Mouse (Mus musculus) cerebellum, adult 2 months (tissue): ENCODE results near the gene Sox4.

Experiments used
- CTCF ChIP-seq: fragments of 200-500 bp; IDR thresholded peaks from 2 replicates; pipeline ENCODE4 v1.5.1; 2011; ENCODE audit warnings: low read depth, mild to moderate bottlenecking, control low read depth, low read length, moderate library complexity, borderline replicate concordance; ENCODE audit not compliant: insufficient read depth
- POLR2A ChIP-seq: fragments of 200-500 bp; IDR thresholded peaks from 2 replicates; pipeline ENCODE4 v1.6.1; 2011; ENCODE audit warnings: low read length, control low read depth, borderline replicate concordance; ENCODE audit not compliant: insufficient read depth

DNA sequence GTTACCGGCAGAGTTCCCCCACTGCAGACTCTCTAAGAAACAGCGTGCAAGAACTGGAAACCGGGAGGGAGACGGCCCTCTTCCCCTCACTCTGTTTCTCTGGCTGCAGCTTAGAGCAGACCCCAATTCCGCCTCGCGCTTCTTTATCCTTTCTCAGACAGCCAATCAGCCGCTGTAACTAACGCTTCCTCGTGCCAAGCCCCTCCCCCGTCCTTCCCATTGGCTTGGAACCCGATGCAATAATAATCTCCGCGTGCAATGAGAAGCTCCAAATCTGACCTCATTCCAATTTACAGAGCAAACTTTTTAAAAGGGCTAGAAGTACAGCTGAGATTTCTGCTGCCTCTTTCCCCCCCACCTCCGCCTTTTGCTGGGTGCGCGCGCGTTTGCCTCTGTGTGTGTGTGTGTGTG is at the start of gene Sox4:
- TF ChIP-seq POLR2A, result peak; percentile 55; the same call in 1 of the 2 replicates
- no peak for TF ChIP-seq CTCF
